Mouse (Mus musculus) NIH3T3 (cell line): Measurements from ENCODE around the gene Tchhl1.
"Not testable (repeated sequence)": the region's sequence is repeated elsewhere in the genome, so short reads cannot be mapped to it uniquely, and the experiment has no call there.

Experiments
- DNase-seq: peaks from one replicate; pipeline ENCODE4 v3.0.0-alpha.2; 2012; ENCODE audit warnings: low read depth

Tchhl1 gene

GRCm38 (mm10) chr3:93468561-93468960 is at the start of gene Tchhl1:
Tchhl1 (plus strand) TSS chr3:93468754.
- no peak for DNase-seq

DNA sequence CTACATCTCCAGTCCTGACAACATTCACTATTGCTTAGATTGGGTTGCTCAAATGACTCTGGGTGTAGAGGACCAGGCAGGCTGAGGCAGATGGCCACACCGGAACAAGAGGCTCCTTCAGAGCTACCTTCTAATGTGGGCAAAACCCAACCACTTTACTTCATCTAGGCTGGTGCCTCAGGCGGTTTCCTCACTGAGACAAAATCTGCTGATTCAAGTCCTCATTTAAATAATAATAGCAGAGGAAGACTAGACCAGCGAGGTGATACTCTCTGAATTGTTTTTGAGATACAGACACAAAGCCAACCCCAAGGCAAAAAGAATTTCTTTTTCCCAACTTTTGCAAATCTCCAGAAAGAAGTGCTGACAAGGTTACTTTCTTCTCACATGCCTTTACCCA is 36.9 kb upstream of the Tchhl1 start:
- no peak for DNase-seq

DNA sequence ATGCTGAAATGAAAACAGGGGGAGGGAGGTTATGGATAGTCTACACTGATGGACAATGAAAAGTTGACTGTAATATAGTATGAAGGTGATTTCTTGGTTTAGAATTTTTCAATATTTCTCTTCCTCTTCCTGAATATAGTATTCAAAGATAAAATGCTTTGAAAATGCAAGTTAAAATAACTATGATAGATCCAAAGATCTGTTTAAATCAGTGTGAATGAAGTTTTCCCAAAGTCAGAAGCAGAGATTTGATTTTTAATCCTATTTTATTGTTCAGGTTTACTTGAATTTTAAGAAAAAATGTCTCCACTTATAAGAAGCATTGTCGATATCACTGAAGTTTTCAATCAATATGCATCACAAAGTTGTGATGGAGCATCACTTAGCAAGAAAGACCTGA is 26.5 kb upstream of the Tchhl1 start, which contains the start of gene Tchh:
Gene Tchh, plus strand, starts transcription at position 301 of the 400 bp plus-strand sequence.
- DNase-seq: no peak

- no peak for DNase-seq
Measured at GRCm38 (mm10) chr3:93443501-93444101, 25.0 kb upstream of the Tchhl1 start.

DNA sequence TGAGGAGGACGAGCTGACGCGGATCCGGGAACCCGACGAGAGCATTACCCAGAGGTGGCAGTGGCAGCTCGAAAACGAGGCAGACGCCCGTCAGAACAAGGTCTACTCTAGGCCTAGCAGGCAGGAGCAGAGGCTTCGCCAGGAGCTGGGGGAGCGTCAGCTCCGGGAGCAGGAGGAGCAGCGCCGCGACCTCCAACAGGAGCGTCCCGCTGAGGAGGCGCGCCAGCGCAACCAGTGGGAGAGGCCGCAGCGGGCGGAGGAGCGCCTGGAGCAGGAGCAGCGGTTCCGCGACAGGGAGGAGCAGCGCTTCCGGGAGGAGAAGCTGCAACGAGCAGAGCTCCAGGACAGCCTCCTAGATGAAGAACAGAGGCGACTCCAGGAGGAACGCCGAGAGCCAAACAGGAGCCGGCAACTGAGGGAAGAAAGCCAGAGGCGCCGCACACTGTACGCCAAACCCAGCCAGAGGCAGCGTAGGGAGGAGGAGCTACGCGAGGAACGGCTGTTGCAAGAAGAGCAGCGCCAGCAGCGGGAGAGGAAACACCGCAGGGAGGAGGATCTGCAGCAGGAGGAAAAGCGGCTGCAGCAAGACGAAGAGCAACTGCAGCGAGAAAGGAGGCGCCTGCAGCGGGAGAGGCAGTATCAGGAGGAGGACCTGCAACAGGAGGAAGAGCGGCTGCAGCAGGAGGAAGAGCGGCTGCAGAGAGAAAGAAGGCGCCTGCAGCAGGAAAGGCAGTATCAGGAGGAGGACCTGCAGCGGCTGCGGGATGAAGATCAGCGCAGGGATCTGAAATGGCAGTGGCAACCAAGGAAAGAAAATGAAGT is 24.0 kb upstream of the Tchhl1 start:
- no peak for DNase-seq

DNA sequence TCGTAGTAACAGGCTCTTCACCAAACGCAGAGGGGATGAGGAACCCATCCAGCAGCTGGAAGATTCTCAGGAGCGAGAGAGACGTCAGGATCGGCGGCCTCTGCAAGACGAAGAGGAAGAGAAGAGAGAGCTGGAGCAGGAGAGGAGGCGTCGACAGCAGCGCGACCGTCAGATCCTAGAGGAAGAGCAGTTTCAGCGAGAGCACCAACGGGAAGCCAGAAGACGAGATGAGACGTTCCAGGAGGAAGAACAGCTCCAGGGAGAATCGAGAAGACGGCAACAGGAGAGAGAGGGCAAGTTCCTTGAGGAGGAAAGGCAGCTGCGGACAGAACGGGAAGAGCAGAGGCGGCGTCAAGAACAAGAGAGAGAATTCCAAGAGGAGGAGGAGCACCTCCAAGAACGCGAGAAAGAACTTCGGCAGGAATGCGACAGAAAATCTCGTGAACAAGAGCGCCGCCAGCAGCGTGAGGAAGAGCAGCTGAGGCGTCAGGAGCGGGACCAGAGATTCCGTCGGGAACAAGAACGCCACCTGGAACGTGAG is 23.3 kb upstream of the Tchhl1 start:
- no peak for DNase-seq

GRCm38 (mm10) chr3:93446128-93446755 is 22.3 kb upstream of the Tchhl1 start:
- DNase-seq: no peak

DNA sequence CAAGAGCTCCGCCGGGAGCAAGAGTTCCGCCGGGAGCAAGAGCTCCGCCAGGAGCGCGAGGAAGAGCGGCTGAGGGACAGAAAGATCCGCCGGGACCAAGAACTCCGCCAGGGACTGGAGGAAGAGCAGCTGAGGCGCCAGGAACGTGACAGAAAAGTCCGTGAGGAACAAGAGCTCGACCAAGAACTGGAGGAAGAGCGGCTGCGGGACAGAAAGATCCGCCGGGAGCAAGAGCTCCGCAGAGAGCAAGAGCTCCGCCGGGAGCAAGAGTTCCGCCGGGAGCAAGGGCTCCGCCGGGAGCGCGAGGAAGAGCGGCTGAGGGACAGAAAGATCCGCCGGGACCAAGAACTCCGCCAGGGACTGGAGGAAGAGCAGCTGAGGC is 21.8 kb upstream of the Tchhl1 start:
- not testable (repeated sequence) for DNase-seq

DNA sequence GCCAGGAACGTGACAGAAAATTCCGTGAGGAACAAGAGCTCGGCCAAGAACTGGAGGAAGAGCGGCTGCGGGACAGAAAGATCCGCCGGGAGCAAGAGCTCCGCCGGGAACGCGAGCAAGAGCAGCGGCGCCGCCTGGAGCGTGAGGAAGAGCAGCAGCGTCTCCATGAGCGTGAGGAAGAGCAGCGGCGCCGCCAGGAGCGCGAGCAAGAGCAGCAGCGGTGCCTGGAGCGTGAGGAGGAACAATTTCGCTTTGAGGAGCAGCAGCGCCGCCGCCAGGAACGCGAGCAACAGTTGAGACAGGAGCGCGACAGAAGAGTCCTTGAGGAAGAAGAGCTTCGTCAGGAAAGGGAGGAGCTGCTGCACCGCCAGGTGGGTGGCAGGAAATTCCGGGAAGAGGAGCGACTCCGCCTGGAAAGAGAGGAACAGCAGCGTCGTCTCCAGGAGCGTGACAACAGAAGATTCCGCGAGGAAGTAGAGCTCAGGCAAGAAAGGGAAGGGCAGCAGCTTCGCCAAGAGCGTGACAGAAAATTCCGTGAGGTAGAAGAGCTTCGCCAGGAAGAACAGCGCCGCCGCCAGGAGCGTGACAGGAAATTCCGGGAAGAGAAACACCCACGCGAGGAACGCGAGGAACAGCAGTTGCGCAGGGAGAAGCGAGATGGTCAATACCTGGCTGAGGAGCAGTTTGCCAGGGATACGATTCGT is 21.3 kb upstream of the Tchhl1 start:
- no peak for DNase-seq

DNA sequence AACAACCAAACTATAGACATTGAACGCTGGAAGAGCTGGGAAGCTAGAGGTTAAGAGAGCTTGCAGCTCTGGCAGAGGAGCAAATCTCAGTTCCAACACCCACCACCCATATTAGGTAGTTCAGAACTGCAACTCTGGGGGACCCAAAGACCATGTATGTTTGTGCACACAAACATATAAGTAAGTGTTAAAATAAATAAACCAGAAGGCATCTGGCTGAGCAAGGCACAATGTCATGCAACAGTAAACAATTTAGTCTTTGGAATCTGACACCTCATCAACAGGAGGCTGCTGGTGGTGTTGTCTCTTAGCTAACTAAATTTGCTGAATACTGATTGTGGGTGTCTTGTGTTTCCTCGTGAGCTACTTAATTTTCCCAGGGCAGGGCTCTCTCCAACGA is 2.0 kb upstream of the Tchhl1 start:
- no peak for DNase-seq

GRCm38 (mm10) chr3:93467130-93467529 is 1.4 kb upstream of the Tchhl1 start:
- DNase-seq: no peak

DNA sequence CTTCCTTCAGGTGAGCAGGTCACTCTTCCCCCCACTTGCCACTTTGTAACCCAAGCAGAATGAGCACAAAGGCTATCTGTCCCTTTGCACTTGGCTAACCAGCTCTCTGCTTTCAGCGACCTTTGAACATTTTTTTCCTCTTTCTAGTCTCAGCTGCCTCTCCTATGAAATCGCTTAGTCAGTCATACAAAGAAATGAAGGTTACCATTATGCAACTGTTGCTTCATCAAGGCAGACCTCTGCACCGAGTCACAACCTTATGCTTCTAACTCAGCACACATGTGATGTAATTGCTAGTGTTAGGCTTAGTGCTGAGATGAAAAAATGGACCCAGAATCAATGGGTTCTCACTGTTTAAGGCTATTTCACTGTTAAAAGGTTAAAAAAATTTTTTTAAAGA is 1.1 kb downstream of the Tchhl1 start:
- DNase-seq: no peak

DNA sequence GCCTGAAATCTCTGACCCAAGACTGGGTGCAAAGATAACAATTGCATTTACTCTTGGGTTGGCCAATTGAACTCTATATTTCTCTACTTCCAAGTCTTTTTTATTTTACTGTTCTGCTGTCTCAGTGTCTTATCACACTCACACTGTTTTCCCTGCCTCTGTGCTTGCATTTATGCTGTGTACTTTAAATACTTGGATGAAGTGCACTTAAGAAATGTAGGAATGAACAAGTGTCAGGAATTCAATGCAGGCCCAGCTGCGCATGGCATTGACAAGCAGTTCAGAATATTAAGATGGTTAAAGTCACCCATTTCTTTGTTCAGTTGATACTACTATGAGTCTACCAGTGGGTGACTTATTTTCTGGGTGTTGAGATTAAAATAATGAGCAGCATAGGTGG is 11.5 kb downstream of the Tchhl1 start:
- DNase-seq: no peak

DNA sequence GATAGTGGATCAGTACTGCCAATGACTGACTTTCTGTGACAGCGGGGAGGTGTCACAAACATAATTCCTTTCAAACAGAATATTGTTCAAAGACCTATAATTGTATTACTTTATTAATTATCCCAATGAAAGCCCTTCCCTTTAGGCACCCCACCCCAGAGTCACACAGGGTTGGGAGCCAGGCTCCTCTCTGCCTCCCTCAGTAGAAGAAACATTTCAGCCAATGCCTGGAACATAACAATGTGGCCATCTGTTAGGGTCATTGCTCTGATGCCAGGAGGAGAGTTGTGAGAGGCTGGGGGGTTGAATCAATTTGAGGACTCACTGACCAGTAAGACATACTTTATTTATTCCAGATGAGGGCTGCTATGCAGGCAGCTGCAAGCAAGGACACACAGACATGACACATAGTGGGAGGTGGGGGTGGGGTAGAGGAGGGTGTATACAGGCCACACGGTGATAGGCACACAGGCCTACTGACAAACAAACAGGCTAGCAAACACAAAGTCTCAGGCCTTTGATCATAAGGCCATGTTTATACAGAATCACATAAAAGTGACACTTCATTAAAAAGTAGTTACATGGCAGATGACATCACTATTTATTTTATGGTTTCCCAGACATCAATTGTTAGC is 13.5 kb downstream of the Tchhl1 start:
- no peak for DNase-seq

GRCm38 (mm10) chr3:93485611-93486010 is 17.1 kb downstream of the Tchhl1 start:
- DNase-seq: peak; percentile 36

DNA sequence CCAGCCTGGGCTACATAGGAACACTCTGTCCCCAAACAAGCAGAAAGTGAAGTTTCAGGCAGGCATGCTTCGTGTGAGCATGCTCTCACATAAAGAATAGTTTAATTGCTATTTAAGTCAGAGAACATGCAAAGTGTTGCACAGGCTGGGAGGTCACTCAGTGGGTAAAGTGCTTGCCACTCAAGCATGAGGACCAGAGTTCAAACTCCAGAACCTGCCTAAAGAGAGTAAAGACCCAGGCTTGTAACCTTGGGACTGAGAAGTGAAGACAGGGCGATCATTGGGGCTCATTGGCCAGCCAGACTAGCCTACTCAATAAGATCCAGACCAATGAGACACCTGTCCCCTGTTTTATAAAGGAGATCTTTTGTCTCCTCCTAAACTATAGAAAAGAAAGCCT is 20.0 kb downstream of the Tchhl1 start:
- no peak for DNase-seq

GRCm38 (mm10) chr3:93492176-93492575 is 23.6 kb downstream of the Tchhl1 start:
- DNase-seq: no peak

GRCm38 (mm10) chr3:93493992-93494391 is 25.4 kb downstream of the Tchhl1 start:
- peak; percentile 88 for DNase-seq

GRCm38 (mm10) chr3:93494774-93495173 is 26.2 kb downstream of the Tchhl1 start:
- not testable (repeated sequence) for DNase-seq

DNA sequence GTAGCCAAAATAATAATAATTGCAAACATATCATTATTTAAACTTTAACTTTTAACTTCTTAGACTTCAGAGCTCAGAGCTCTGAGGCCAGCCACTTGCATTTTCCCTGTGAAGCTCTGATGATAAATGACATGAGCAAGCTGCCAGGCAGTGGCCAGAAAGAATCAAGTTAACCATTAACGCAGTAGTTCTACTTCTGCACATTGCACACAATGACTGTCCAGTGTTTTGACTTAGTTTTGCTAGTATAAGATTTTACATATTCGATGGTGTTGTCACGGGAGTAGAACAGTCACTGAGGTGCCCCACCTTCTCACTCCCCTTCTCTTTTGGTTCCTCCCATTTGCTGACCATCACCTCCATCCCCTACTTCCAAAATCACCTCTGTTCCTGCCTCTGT is 28.6 kb downstream of the Tchhl1 start:
- no peak for DNase-seq

DNA sequence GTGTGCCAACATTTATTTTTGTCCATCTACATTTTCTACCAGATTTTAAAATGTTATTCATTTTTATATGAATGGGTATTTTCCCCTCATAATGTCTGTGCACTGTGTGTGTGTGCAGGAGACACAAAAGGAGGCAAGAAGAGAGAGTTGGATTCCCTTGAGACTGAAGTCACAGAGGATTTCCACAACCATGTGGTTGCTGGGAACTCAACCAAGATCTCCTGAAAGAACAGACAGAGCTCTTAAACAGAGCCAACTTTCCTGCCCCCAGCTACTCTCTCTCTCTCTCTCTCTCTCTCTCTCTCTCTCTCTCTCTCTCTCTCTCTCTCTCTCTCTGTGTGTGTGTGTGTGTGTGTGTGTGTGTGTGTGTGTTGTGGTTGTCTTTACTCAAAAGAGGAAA is 30.6 kb downstream of the Tchhl1 start:
- no peak for DNase-seq
